Mouse (Mus musculus): ENCODE data around the gene Lrrc36.

DNA sequence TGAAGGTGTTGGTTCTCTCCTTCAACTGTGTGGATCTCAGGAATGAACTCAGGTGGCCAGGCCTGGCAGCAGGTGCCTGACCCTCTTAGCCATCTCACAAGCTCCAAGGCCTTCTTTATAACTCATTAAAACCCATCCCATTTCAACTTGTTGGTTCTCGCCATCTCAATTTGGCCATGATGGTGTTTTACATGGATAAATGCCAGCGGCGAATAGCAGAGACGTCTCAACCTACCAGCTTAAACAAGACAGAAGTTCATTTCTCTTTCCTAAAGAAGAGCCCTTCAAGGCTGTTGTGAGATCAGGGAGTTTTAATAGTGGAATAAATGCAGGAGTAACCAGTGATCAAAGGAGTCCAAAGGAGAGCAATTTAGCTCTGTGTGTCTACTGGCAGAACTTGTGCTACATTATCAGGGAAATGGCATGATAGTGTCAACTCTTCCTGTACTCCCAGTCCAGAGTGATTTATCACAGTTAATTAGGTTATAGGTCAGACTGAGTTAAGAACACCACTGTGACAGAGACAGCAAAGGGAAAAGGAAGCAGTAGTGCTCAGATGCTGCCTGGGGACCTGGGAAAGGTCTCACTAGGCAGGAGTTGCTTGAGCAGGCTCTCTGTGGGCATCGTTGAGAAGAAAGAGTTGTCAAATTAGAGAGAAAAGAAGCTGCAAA, 23.8 kb downstream of the Lrrc36 start:
- TF ChIP-seq CTCF (IDR thresholded peaks at IDR 0.05; ENCODE audit: borderline replicate concordance, insufficient read depth, low read length) (no peak), POLR2A (IDR thresholded peaks at IDR 0.05; ENCODE audit: low read depth, low read length) (no peak)
